Mouse (Mus musculus) left cerebral cortex, adult 9 months (tissue): Measurements from ENCODE around the gene Ccdc85c.

Source experiments
- DNase-seq, 2 experiments: peaks; one replicate each; pipeline ENCODE4 v3.0.0; 2022; ENCODE audit warnings: low spot score in 2 of 2

The Ccdc85c gene

GRCm38 (mm10) chr12:108176366-108176765 lies 98.9 kb downstream of the Ccdc85c start:
- DNase-seq: no peak

DNA sequence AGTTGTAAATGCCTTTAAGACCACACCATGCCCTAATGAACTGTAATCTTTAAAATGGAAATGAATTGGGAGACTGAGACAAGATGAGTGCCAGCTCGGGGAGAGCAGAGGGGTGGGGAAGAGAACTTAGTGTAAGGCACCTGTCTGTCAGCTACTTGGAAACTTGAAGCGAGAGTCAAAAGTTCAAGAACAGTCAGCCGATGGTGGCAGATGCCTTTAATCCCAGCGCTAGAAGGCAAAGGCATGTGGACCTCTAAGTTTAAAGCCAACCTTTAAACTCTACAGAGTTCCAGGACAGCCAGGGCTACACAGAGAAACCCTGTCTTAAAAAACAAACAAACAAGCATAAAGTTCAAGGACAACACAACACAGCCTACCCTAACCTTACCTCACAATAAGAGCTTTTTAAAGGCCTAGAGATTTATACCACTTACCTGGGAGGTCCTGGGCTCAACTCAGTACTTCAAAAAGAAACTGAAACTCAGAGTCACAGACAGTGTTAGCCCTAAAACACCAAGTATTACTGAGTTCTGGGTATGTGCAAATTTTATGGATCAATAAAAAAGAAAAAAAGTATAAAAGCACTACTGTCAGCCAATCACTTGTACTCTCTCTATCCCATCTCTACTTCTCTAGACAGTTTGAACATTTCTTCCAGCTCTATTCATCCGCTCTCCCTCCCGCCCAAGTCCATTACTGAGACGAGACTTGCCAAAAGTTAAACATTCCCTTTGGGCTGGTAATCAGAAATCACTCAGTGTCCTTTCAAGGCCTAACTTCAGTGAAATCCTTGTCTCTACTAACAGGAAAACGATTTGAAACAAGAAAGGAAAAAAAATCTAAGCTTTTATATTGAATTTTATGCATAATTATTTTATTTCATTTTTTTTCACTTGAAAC lies 100.4 kb downstream of the Ccdc85c start:
- no peak for DNase-seq

- no peak for DNase-seq
Observed at GRCm38 (mm10) chr12:108172639-108173038, 102.6 kb downstream of the Ccdc85c start.

GRCm38 (mm10) chr12:108171336-108171735 lies 103.9 kb downstream of the Ccdc85c start:
- no peak for DNase-seq

- no peak for DNase-seq
Observed at GRCm38 (mm10) chr12:108170467-108170866, 104.8 kb downstream of the Ccdc85c start.

DNA sequence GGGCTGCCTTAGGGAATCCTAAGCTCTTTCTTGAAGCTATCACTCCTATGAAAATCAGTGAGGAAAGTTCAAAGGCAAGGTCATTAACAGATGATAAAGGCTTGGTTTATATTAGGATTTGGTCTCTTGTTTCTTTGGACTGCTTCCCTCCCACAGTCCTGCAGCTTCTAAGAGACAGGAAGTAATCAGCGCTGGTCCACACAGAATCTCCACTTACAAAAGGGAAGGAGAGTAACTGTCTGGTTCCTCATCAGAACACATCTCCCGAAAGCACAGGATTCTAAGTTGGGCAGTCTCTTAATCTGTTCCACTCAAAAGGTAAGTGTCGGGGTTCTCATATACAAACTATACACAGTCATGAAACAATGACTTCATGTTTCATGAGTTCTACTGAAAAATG lies 106.3 kb downstream of the Ccdc85c start:
- no peak for DNase-seq

DNA sequence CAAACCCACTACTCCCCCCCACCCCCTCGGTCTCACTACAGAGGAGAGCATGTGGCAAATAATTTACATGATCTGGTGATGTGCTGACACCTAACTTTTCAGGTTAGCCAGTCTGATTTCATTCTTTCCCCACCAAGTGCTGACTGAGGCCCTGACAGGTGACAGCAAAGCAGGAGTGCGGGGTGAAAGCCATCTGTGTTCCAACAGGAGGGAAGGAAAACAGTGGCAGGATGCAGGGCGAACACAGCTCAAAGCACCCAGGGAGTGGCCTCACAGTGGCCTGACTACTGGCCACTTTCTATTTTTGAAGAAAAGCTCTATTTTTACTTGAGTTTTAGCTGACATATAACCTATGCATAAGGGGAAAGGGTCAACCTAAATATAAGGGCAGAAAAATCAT lies 111.5 kb downstream of the Ccdc85c start:
- no peak for DNase-seq

GRCm38 (mm10) chr12:108162036-108162435 lies 113.2 kb downstream of the Ccdc85c start:
- DNase-seq: peak in 1 of 2 experiments; percentile 16

- DNase-seq: no peak
Observed at GRCm38 (mm10) chr12:108159863-108160262, 115.4 kb downstream of the Ccdc85c start.
